Mouse (Mus musculus) lung, postnatal 0 days (tissue): ENCODE results near the gene Lmna.
A peak's percentile ranks its signal among the peaks of the same experiment; 100 is the strongest.

Experiments used
- CTCF ChIP-seq: IDR thresholded peaks from 2 replicates; pipeline ENCODE4 v1.5.1; 2016; ENCODE audit warnings: antibody characterized with exemption, mild to moderate bottlenecking
- EP300 ChIP-seq: IDR thresholded peaks from 2 replicates; pipeline ENCODE4 v1.6.1; 2016; ENCODE audit warnings: antibody characterized with exemption, mild to moderate bottlenecking, control low read depth

- TF ChIP-seq CTCF = no peak
- TF ChIP-seq EP300 = peak; percentile 47; the same call in 1 of the 2 replicates
These were observed 4.7 kb upstream of the Lmna start for GRCm38 (mm10) chr3:88514231-88515094.
